8 mouse cellular contexts compared by ENCODE assay signal in genomic region chr9:64341671-64342070, GRCm38 (mm10). TPM values are rescaled to one million over a fixed set of nuclear protein-coding genes. Genes with fewer than 3 reads are reported as not detected.
DNase-seq lines count a peak whose midpoint lies in the region; ATAC-seq and TF ChIP-seq lines count a peak whose summit lies in the region.

No protein-coding gene starts in this region.

- no peak overlapping the region for H3ac ChIP-seq in C2C12 (ENCODE audit: control insufficient read depth, insufficient read length, low read depth)

- H3K4me2 ChIP-seq in heart, embryonic 11.5 days = peak overlapping the region; percentile 65

- H3K27me3 ChIP-seq in heart, embryonic 11.5 days (ENCODE audit: control insufficient read depth, insufficient read depth, low read length) = no peaks in the 10 kb centered on the region
- H3K27me3 ChIP-seq in C2C12 (ENCODE audit: control insufficient read depth, insufficient read depth, insufficient read length) = peaks cover 3% of the 10 kb centered on the region
- H3K27me3 ChIP-seq in hindbrain, embryonic 10.5 days (ENCODE audit: insufficient read depth, poor library complexity, severe bottlenecking) = no peaks in the 10 kb centered on the region

- H3K4me1 ChIP-seq in heart, embryonic 11.5 days (ENCODE audit: control insufficient read depth, insufficient read depth, low read length) = 0 out of 2 replicates have a peak, but pooled peaks cover 5% of the 10 kb centered on the region
- H3K4me1 ChIP-seq in hindbrain, embryonic 10.5 days (replicated peaks) = peaks cover 21% of the 10 kb centered on the region

- no peak overlapping the region; the same call in 1 of the 2 replicates for H3K4me3 ChIP-seq in heart, embryonic 11.5 days (ENCODE audit: low read depth, low read length)
- H3K4me3 ChIP-seq in C2C12 (ENCODE audit: insufficient read depth, poor library complexity, severe bottlenecking) = peak overlapping the region; percentile 40
- H3K4me3 ChIP-seq in hindbrain, embryonic 10.5 days = no peak overlapping the region

- no peak overlapping the region for H3K27ac ChIP-seq in heart, embryonic 11.5 days (ENCODE audit: low read depth, low read length)
- 0 out of 2 replicates have a peak overlapping the region, but pooled peaks have one; percentile 100 for H3K27ac ChIP-seq in hindbrain, embryonic 10.5 days

- TF ChIP-seq CTCF in C2C12 (IDR thresholded peaks at IDR 0.05; ENCODE audit: control insufficient read depth, insufficient read depth, insufficient read length) = no peak

- H3K79me2 ChIP-seq in C2C12 (ENCODE audit: control insufficient read depth, insufficient read depth) = no peaks in the 10 kb centered on the region

- no peaks in the 10 kb centered on the region for H3K36me3 ChIP-seq in heart, embryonic 11.5 days (ENCODE audit: control insufficient read depth, insufficient read depth, low read length)
- no peaks in the 10 kb centered on the region for H3K36me3 ChIP-seq in C2C12 (ENCODE audit: control insufficient read depth, insufficient read depth)
- H3K36me3 ChIP-seq in hindbrain, embryonic 10.5 days = peaks cover 6% of the 10 kb centered on the region; the same call in 1 of the 2 replicates

- no peaks in the 10 kb centered on the region for H3K9me3 ChIP-seq in heart, embryonic 11.5 days (replicated peaks; ENCODE audit: control insufficient read depth, low read length)
- H3K9me3 ChIP-seq in hindbrain, embryonic 10.5 days = no peaks in the 10 kb centered on the region

- H3K79me3 ChIP-seq in C2C12 (ENCODE audit: low read depth) = no peaks in the 10 kb centered on the region

- no peak for DNase-seq in heart, adult 8-10 months (ENCODE audit: low spot score)
- DNase-seq in hindbrain, embryonic 10.5 days (ENCODE audit: low spot score) = no peak
- DNase-seq in lung, postnatal 36 days = peak; percentile 4
- no peak for DNase-seq in left cerebral cortex, adult 8-10 months (ENCODE audit: low spot score in 2 of 2)
- no peak for DNase-seq in urinary bladder, postnatal 10 days (ENCODE audit: low spot score)

- WGBS in heart, embryonic 11.5 days (ENCODE audit: insufficient replicate concordance) = 83% methylated on average over 8 of the region's 8 CpGs
- 86% methylated on average over 8 of the region's 8 CpGs for WGBS in hindbrain, embryonic 10.5 days

- H3K9ac ChIP-seq in heart, embryonic 11.5 days (ENCODE audit: low read depth, low read length) = peak overlapping the region; percentile 93

- ATAC-seq in heart, embryonic 11.5 days (replicated peaks; ENCODE audit: insufficient number of reproducible peaks, low FRiP score, low TSS enrichment) = no peak
- ATAC-seq in monocyte, adult 5-6 weeks (replicated peaks; ENCODE audit: insufficient number of reproducible peaks, low FRiP score, low TSS enrichment, poor library complexity, severe bottlenecking) = no peak

TF ChIP-seq in C2C12, 6 proteins besides CTCF, POLR2A, EP300 and RAD21:
- TF ChIP-seq MYOG (IDR thresholded peaks at IDR 0.05; ENCODE audit: control insufficient read depth, extremely low read depth, insufficient read length) (no peak), CEBPB (IDR thresholded peaks at IDR 0.05; ENCODE audit: low read depth) (no peak), MAX (IDR thresholded peaks at IDR 0.05) (no peak), MYOD1 (IDR thresholded peaks at IDR 0.05; ENCODE audit: control insufficient read depth, insufficient read length, low read depth) (no peak), USF1 (IDR thresholded peaks at IDR 0.05; ENCODE audit: low read depth) (no peak), FOSL1 (IDR thresholded peaks at IDR 0.05; ENCODE audit: insufficient read depth, low read length, poor library complexity, severe bottlenecking) (no peak)

RNA-seq across cellular contexts. Expression of gene Dis3l, which starts 0.6 kb away (rescaled TPM):
- 19.5 and 22.2 TPM in 2 replicates for polyA plus RNA-seq in heart, embryonic 11.5 days (2014; fragmentation: Nextera tagmentation; extraction: Ambion mirVana)
- 10 to 100 TPM; 25.1 to 29.9 (median 27.1) TPM for total RNA-seq in heart, adult 8-10 months (2022)
- polyA plus RNA-seq in C2C12 (2012; fragmentation: generic; extraction: Trizol) = 13.8 TPM
- 20.6 and 22.0 TPM in 2 replicates for polyA plus RNA-seq in hindbrain, embryonic 10.5 days (2016; fragmentation: Nextera tagmentation; extraction: Ambion mirVana)
- 13.9 to 17.6 TPM (median 15.1 TPM) in 3 replicates for total RNA-seq in monocyte, adult 5-6 weeks (2017)
- total RNA-seq in left cerebral cortex, adult 8-10 months (2022) = 10 to 100 TPM; 28.8 to 30.4 (median 30.2) TPM

RNA-seq across cellular contexts. Expression of gene Megf11, which starts 43.8 kb away (rescaled TPM):
- 0.58 and 0.70 TPM in 2 replicates for polyA plus RNA-seq in heart, embryonic 11.5 days (2014; fragmentation: Nextera tagmentation; extraction: Ambion mirVana)
- 1 to 10 TPM in 2 of 4 experiments, under 1 TPM in 2; 0.81 to 1.8 (median 1.0) TPM for total RNA-seq in heart, adult 8-10 months (2022)
- 0.07 TPM for polyA plus RNA-seq in C2C12 (2012; fragmentation: generic; extraction: Trizol)
- 1.0 and 5.6 TPM in 2 replicates for polyA plus RNA-seq in hindbrain, embryonic 10.5 days (2016; fragmentation: Nextera tagmentation; extraction: Ambion mirVana)
- 0.10 to 0.64 TPM (median 0.29 TPM) in 3 replicates for total RNA-seq in monocyte, adult 5-6 weeks (2017)
- total RNA-seq in left cerebral cortex, adult 8-10 months (2022) = 10 to 100 TPM in 3 of 4 experiments, 1 to 10 TPM in 1; 9.4 to 11.4 (median 11.1) TPM
